Mouse (Mus musculus) right cerebral cortex, postnatal 4 days (tissue): ENCODE results near the gene Gast.

Source experiments
- DNase-seq: peaks from one replicate; pipeline ENCODE4 v3.0.0-alpha.2; 2022

Gene Gast

GRCm38 (mm10) chr11:100362979-100363562 is 28.9 kb downstream of the Gast start:
- peak; percentile 58 for DNase-seq

DNA sequence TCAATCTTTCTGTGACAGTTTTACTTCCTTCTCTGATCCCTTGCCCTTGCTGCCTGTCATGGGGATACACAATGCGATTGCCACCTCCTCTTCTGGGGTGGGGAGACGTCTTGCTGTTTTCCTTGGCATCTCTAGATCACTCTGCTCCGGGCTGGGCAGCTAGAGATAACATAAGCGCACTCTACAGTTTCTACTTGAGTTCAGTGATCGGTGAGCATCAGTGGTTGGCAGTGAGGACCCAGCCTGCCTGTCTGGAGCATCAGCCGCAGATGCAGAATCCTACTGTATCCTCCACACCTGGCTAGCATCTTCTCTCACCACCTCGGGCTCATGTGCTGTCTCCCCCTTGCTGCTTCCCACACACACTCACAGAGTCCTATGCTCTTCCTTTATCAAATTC is 34.9 kb downstream of the Gast start:
- no peak for DNase-seq

DNA sequence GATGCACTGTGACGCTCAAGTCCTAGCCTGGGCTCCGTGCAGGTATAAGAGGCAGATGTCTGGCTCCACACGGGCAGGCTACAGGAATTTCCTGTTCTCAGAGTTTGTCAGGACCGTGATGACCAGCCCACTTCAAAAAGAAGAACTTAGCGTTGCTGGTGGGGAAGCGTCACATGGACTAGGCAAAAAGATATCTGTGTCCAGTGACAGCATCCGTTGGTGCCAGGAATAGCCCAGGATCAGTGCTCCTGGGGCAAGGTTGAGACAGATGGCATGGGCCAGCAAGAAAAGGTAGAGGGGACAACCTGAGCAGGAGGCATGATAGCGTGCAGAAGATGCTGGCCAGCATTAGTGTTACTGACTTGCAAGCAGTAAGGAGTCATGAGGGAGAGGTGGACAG is 35.6 kb downstream of the Gast start:
- no peak for DNase-seq

- DNase-seq: no peak
Measured at GRCm38 (mm10) chr11:100371981-100372558, 37.9 kb downstream of the Gast start.

- no peak for DNase-seq
Measured at GRCm38 (mm10) chr11:100375127-100375526, 40.9 kb downstream of the Gast start.

DNA sequence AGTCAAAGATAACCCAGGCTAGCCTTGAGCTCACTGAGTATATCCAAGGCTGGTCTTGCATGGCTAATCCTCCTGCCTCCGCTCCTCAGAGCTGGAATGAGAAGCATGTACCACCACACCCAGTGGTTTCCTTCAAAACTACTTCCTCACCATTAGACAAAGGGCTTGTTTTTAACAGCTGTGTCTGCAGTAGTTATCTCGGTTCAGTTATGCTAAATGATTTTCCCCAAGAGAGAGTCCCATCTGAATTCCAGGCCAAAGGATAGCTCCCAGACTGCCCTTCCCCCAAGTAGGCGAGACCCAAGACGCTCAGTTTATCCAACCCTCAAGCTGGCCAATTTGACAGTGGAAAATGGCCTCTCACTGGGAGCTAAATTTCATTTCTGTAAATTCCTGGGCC is 41.8 kb downstream of the Gast start:
- no peak for DNase-seq

DNA sequence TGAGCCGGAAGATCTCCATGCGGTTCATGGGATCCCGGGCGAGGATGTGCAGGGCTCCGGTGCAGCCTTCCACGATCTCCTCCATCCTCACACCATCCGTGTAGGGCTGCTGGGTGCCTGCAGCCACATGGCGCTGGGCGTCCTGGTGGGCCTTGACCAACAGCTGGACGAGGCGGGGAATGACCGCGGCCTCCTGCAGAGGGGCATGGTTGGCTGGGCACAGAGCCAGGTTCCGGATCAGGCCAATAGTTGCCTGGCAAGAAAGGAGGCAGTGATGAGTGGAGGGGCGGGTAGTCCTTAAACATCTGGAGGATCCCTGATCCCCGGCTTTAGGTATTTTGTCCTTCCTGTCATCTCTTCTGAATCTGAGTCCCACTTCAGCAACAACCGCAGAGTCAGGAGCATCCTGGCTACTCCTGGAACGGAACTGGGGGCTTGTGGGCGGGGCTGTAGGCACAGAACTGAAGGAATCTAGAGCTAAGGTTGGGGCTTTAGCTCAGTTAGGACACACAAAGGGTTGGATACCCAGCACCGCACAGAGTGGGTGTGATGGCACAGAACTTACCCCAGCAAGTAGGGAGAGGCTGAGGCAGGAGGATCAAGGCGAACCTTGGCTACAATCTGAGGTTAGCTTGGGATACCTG is 42.7 kb downstream of the Gast start:
- no peak for DNase-seq

GRCm38 (mm10) chr11:100377989-100378388 is 43.8 kb downstream of the Gast start:
- no peak for DNase-seq

DNA sequence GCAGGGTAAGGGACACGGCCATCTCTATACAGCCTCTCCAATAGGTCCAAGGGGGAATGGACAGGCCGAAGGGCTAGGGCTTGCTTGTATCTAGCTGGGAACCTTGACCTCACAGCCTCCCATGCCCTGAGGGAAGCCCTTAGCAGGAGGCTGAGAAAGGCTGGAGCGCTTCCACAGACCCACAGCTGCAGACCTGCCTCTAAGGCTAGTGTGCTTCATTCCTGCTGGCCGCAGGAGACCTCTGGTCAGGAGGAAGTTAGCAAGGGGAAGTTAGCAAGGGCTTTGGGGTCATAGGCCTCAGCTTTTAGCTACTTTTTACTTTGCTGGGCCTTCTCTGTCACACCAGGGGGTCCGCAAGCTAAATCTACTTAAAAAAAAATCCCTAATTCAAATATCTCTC is 44.2 kb downstream of the Gast start:
- DNase-seq: no peak

- no peak for DNase-seq
Measured at GRCm38 (mm10) chr11:100379311-100379710, 45.1 kb downstream of the Gast start.

GRCm38 (mm10) chr11:100382682-100383081 is 48.5 kb downstream of the Gast start:
- no peak for DNase-seq

- no peak for DNase-seq
Measured at GRCm38 (mm10) chr11:100385016-100385415, 50.8 kb downstream of the Gast start.

- DNase-seq: no peak
Measured at GRCm38 (mm10) chr11:100386586-100386985, 52.4 kb downstream of the Gast start.
